Mouse (Mus musculus) spleen, adult 12 weeks (tissue): ENCODE data around the gene Mindy4.

Experiments
- DNase-seq: peaks from one replicate; pipeline ENCODE4 v3.0.0; 2022; ENCODE audit warnings: low spot score

The Mindy4 gene

DNA sequence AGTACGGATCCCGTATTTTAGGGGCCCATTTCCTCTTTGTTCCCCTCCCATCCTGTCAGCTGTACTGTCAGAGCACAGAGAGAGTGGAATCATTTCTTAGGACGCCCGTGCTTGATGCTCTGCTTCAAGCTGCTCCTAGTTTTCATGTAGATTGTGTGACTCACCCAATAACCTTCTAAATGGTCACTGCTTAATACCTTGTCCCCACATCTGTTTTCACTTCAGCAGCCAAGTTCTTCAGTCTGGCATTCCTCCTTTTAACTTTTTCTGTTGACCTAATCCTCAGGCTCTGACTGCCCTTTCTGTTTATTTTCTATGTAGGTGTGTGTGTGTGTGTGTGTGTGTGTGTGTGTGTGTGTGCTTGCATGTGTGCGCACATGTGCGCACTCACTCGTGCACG is 4.6 kb downstream of the Mindy4 start:
- DNase-seq, result no peak

DNA sequence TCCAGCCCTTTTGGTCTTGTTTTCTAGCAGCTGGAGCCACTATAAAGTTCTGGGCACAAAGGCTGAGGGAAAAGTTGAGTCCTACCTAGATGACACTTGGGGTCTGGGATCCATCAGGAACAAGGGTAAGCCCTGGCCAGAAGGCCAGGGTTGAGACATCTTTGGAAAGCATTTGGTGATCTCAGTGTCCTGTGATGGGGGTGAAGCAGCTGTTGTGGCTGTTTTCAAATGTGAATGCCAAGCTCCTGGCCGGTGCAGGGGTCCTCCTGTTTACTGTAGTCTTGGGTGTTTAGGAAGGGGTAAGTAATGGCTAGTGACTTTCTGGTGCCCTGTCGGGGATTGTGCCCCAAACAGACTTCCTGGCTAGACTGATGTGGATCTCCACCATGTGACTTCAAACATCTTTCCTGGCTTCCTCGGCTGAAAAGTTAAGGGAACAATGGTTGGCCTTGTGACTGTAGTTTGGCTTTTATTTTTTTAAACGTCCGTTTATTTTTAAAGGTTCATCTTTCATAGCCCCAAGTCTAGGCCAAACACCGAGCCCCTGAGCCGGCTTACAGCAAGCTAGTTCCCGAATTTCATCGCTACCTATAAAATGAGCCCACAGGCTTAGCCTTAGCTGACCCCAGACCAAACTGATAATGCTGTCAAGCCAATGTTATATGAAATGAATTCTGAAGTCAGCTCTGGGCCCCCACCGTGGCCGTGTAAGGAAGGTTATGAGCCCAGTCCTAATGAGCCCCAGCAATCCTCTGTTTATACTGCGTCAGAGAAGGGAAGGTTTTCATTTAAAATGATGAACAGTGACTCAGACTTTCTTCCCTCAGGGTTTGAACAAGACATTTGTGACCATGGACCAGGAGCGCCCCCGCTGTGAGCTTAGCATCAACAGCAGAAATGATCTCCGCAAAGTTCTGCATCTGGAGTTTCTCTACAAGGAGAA is 7.5 kb downstream of the Mindy4 start:
- DNase-seq, result no peak

DNA sequence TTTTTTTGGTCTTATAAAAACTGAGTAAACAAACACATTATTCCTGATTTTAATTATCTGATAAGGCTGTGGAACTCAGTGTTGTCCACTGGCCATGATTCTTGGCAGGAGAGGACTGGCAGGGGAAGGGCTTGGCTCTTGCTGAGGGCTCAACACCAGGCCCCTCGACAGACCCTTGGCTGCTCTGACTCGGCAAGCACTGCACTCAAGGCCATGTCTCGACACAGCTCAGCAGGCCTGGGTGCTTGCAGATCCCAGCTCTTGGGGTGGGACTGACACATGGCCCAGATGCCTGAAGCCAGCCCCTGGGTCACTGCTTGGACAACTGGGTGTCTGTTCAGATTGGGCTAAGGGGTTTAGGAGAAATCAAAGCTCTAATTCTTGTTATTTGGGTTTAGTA is 11.4 kb downstream of the Mindy4 start:
- DNase-seq, result no peak

DNA sequence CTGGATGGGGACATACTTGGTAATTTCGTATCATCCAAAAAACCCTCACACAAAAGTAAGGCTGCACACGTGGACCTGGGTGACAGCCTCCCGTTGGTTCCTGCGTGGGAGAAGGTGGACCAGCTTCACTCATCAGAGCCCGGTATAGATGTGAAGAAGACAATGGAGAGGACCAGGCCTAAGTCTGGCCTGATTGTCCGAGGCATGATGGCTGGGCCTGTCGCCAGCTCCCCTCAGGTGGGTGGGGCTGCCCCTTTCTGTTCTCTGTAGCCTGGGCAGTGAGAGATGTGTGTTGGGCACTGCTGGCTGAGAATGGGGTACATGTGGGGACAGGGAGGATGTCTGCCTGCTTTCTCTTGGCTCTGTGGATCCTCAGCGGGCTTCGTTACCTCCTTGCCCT is 15.0 kb downstream of the Mindy4 start:
- DNase-seq, result no peak

DNA sequence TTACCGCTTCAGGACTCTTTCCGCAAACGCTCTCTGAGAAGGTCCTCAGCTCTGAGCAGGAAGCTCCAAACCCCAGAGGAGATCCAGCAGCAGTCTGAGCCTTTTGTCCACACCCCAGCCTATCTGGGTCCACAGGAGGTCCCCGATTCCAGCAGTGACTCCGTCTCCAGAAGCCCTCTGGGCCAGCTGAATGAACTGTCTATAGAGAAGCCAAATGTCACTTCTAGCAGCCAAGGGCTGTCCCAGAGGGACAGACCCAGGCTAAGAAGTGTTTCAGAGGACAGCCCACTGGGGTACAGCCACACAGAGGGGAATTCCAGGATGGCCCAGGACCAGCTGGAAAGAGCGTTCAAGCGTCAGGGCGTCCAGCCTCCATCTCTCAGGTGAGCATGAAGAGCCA is 20.8 kb downstream of the Mindy4 start:
- no peak for DNase-seq

DNA sequence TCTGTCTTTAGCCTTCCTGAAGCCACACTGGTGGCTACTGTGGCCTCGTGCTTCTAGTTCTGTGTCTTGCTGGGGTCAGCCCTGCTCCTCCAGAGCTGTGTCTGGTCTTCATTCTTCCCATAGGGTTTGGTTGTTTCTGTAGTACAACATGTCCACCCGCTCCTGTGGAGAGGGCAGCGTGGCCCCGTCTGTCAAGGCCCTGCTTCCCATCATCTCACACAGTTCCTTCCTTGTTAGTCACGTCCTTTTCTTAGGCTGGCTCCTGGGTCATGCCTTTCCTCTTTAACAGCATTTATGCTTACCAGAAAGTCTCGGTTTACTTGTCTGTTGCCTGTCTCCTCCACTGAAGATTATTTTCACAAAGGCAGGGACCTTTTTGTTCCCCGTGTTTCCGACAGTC is 26.9 kb downstream of the Mindy4 start:
- no peak for DNase-seq

DNA sequence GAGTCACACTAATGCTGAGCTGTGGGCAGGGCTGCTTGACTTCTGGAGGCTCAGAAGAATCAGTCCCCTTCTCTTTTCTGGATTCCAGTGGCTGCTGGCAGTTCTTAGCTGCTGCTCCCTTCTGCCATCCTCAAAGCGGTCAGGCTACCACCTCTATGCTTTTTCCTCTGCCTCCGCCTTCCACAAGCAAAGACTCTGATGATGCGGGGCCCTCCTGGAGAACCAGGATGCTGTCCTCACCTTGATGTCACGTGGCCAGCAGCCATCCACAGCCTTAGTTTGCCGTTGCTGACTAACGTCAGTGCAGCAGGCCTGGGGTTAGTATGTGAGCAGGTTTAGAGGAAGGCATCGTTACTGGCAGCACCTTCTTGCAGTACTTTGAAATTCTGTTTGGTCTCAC is 28.9 kb downstream of the Mindy4 start:
- DNase-seq, result no peak

DNA sequence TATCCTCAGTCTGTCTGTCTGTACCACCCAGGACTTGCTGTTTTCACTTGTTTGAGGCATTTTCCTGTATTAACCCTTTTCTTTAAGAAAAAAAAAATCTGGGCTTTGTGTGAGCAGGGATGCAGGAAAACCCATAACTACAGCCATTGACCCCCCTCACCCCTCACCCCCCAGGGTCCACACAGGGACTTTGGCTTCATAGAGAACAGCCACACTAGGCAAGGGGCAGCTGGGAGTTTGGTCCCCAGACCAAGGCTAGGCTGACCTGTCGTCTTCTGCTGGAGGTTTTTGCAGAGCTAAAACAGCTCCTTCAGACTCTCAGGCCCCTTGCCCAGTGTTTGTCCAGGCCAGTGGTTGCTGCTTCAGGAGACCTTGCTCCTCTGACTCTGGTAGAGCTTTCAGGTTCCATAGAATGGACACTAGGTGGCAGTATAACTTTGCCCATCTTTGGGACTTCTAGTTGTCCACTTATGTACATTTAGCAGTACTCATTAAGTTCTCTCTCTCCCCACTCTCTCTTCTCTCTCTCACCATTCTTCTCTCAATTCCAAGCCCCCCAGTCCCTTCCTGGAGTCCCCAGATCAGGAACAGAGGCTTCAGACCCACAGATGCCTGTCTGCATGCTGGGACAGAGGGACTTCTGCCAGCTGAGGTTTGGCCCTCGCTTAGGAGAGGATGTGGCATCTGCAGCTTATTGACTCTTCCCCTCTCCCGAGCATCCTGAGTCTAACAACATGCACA is 29.5 kb downstream of the Mindy4 start:
- DNase-seq, result peak; percentile 34

DNA sequence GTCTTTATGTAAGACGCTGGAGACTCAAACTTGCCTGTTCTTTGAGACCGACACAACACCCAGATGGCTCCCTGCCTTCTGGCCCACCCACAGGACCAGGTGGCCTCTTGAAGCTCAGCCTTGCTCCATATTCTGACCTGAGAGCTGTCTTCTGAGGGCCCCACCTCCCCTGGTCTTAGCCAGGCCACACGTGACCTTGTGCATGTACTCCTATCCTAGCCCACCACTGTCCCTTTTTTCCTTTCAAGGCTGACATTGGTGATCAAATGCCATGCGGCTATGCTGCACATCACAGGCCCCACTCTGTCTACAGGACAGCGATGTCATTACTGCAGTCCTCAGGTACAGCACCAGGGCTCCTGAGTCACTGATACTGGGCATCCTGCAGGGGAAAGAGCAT is 30.1 kb downstream of the Mindy4 start:
- no peak for DNase-seq

DNA sequence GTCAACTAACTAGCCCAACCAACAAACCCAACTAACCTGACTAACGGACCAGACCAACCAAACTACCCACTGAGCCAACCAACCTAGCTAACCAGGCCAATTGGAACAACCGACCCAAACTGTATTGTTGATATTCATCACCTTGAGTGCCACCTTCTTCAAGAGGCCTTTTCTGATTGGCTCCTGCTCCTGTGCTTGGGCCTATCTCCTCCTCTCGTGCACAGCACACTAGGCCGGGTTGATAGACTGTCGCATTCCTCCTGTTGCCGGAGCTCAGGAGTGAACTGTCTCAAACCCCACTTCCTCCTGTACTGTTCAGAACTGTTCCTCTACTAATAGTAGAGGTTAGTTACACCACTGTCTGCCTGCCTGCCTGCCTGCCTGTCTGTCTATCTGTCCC is 31.5 kb downstream of the Mindy4 start:
- no peak for DNase-seq

DNA sequence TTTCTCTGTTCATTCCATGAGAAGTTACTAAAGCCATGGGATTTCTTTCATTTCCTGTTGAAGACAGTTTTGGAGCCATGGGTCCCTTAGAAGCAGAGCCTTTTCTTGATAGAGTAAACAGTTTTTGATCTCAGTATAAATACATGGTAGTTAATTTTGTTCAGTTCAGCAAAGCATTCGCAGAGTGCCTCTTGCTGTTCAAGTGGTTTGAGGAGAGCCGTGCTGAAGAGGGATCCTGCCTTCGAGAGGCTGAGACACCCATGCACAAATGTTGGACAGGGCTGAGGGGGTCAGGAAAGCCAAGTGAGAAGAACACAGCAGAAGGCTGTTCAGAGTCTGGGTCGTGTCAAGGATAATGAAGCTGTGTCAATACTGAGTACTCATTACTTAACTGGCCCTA is 32.5 kb downstream of the Mindy4 start:
- DNase-seq, result no peak

DNA sequence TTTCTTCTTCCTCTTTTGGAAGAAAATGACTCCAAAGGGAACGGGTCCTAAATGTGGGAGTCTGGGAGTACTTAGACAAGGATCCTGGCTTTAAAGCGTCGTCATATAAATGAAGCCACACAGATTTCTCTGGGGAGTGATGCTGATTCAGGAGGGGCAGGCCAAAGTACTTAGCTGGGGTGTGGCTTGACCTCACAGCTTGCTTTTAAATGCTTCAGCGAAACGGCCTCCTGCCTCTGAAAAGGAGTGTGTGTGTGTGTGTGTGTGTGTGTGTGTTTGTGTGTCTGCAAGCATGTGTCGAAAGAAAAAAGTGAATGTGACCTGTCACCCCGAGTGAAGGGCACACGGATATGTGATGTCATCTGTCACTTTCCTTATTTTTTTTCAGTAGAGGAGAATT is 36.7 kb downstream of the Mindy4 start:
- no peak for DNase-seq

DNA sequence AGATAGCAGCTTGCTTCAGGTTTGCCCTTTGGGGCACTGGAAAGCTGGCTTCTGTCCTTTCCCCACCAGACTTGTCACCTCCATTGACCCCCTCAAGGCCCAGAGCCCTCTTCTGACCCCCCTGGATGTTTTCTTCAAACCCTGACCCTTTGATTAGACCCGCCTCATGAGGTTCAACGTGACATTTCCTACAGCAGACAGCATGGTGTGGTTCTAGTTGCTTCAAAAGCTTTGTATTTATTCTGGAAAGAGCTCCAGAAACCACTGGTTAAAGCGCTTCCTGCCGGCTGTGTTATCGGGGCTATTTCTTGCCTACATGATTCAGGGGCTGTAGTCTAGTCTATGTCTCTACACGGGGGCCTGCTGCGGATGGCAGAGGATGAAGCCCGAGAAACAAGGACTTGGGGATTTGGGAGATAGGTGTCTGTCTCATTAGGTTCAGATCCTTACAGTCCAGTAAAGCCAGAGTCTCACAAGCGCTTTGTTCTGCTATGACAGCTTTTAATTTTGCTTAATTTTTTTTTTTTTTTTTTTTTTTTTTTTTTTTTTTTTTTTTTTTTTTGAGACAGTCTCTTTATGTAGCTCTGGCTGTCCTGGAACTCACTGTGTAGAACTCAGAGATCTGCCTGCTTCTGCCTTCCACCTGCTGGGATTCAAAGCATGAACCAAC is 37.5 kb downstream of the Mindy4 start:
- DNase-seq, result no peak

DNA sequence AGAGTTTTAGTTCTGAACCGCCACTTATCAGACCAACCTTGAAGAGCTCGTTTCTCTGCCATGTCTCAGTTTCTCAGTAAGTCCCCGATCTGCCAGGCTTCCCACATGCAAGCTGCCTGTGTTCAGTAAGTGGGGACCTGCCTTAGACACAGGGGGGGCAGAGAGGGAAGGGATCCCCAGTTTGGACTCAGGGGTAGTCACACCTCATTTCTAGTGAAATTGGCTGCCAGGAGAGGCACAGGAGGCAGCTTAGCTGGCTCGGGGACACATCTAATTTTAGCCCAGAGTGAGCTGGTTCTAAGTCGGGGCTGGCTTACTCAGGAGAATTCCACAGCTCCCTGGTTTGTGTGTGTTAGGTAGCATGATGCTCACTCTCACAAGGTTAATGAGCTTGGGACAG is 38.3 kb downstream of the Mindy4 start:
- DNase-seq, result no peak

DNA sequence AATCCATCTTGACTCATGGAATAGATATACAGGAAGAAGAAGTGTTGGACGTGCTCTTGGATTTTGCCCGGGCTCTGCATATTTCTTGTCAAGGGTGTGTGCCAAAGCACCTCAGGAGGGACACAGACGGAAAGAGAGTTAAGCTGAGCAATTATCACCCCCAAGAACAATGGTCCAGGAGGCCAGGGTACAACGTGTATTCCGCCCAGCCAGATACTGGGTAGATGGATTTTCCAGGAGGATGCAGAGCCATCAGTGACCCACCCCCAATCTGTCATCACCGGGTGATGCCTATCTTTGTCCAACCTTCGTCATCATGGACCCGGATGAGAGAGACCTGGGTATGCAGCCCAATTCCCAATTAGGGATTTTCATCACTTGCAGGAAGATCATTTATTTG is 42.5 kb downstream of the Mindy4 start:
- DNase-seq, result no peak

DNA sequence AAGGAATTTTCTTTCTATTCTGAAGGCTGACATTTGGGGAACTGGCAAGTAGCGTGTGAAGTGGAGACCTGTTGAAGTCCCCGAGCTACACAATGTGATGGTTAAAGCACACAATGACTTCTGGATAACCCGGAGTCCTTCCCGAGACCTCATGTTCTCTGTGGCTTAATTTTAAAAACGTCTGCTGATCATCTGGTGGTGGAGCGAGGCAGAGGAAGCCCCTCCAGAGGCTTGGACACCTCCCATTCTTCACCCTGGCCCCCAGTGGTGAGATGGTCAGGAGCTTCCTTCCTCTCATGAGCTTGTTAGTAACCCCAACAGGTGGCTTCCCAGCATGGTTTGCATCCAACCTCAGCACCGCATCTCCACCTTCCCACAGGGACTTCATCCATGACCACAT is 43.3 kb downstream of the Mindy4 start:
- DNase-seq, result no peak

DNA sequence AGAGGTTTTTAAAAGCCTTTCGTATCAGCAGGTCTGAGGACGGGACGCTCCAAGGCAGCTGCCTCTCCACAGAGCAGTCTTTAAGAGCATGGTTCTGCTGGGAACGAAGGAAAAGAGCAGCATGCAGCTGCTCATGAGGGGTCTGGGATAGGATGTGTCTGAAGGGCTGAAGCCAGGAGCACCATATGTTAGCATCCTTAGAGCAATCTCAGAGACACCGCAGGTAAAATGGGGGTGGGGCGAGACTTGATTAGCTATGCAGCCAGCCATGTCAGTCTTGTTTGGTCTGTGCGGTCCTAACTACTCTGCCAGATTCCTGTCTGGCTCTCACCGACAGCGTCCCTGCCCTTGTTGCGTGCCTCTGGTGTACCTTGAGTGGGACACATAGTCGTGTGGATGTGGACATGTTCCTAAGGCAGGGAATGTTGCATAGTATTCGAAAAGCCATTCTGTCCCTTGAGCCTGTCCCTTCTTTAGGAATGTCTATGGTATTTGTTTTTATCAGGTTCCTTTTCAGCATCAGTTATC is 43.8 kb downstream of the Mindy4 start:
- DNase-seq, result no peak

DNA sequence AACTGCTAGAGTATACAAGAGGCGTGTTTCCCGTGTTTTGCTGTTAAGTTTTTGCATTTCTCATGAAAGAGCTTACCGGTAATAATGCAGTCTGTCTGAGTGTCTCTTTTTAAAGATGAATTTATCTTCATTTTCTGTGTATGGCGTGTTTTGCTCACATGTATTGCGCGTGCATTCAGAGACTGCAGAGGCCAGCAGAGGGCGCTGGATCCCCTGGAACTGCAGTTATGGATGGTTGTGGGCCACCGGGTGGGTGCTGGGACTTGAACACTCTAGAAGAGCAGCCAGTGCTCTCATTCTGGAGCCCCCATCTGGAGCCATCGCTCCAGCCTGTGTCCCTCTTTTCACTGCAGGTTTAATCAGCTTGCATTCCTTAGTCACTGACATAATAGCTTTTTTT is 46.1 kb downstream of the Mindy4 start:
- DNase-seq, result no peak

DNA sequence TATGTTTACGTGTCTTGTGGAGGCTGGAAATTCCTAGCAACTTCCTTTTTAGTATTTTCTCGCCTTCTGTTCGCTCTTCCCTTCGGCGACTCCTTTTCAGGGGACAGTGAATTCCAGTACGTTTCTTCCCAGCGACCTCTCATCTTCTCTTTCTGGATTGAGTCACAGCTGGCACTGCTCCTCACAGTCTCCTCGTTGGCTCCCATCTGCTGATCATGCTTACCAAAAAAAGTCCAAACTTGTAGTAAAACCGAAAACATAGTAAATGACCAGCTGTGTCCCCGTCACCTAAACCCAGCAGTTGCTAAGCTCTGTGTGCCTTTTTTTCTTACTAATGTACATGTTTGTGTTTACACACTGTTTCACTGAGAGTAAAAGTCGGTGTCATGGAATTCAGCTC is 47.6 kb downstream of the Mindy4 start:
- DNase-seq, result no peak

DNA sequence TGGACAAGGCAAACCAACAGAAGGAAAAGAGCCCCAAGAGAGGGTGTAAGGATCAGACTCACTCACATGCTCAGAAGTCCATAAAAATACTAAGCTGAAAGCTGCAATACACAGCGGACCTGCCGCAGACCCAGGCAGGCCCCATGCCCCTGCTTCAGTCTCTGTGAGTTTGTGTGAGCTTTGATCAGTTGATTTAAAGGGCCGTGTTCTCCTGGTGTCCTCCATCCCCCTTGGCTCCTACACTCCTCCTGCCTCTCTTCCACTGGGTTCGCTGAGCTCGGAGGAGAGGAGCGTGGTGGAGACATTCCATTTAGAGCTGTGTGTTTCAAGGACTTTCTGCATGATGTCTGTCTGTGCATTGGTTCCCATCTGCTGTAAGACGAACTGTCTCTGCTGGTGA is 48.4 kb downstream of the Mindy4 start:
- no peak for DNase-seq

DNA sequence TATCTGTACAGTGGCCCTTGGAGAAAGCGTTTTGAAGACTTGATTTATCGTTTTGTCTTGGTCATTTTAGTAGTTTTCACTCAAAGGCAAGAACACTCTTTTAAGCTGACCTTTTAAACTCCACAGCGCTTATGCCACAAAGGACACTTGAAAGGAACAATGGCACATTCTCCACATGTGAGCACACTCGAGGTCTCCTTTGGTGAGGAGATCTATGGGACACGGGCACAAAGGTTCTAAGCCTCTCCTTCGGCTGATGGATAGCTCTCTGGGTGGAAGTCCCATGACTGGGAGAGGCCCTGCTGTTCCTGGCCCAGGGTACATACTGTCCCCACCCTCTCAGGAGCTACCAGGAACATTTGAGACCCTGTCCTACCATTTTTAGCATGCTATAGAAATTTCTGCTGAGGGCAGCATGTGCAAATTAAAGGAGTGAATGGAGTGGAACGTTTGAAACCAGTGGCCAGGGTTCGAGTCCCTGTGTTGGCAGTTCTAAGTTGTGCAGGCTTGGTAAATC is 49.6 kb downstream of the Mindy4 start:
- DNase-seq, result no peak

DNA sequence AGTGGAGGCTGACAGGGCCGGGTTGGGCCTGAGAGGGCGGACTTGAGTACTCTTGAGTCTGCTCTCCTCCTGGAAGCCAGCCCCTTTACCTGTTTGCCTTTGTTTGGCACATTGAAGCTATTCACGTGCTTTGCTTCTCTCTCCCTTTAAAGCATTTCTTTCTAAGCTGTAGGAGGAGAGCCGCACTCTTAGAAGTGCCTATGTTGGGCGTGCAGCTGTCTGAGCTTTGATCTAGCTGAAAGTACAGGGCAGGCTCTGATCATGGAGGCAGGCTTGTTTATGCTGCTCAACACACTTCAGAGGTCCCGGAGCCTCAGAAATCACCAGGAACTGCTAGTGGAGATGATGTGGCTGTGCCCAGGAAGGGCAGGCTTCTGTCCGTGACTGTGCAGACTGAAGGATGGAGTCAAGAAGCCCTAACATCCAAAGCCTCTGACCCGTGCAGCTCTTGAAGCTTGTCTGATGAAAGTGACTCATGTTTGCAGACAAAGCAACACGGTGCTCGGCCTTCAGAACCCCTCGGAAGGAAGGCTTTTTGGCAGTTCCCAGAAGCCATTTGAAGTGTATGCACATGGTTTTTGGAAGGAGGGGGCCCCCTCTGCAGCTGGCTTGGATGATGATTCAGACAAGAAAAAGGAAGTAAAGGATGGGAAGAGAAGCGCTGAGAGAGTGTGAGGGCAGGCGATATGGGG is 53.5 kb downstream of the Mindy4 start:
- DNase-seq, result no peak
